Mouse (Mus musculus): ENCODE data around the gene Taf13.

- TF ChIP-seq POLR2A (IDR thresholded peaks at IDR 0.05; ENCODE audit: low read depth, low read length), result no peak
- no peak for TF ChIP-seq CTCF (conservative IDR thresholded peaks at IDR 0.05; ENCODE audit: insufficient read depth, insufficient read length, low read depth, low read length)
Measured at GRCm38 (mm10) chr3:108533114-108533885, 38.2 kb upstream of the Taf13 start.
